Mouse (Mus musculus): ENCODE measurements around the gene Atad1.

DNA sequence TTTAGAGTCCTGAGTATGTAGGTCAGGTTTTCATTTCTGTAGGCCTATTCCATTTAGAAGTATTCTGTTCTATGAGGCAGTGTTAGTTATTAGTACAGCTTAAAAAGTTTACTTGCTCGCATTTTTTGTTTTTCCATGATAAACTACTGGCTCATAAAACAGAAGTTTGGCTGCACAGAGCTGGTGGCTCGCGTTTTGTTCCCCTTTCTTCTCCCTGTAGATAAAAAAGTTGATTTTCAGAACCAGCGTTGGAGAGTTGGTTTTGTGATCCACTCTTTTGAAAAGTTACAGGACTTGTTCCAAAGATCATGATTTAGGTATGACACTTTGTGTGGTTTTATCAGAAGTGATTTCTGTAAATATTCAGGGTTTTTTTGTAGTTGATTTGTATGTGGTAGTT lies 22.9 kb upstream of the Atad1 start:
- TF ChIP-seq POLR2A (IDR thresholded peaks at IDR 0.05; ENCODE audit: insufficient read depth, low read depth, low read length) (no peak), CTCF (IDR thresholded peaks at IDR 0.05; ENCODE audit: insufficient read depth, low read depth, low read length) (no peak)
